Mouse (Mus musculus) splenic B cell, adult 2 months (primary cell): Measurements from ENCODE around the gene Hdlbp.

ENCODE experiments used
- DNase-seq: peaks from one replicate; pipeline ENCODE4 v3.0.0-alpha.2; 2011; ENCODE audit warnings: low read depth, low spot score
- H3K27me3 ChIP-seq: 2 replicates; pipeline ENCODE4 v1.6.1; 2012; ENCODE audit warnings: mild to moderate bottlenecking, low read length, moderate library complexity, mixed read lengths; ENCODE audit not compliant: control insufficient read depth, poor library complexity, insufficient read depth, severe bottlenecking
- H3K36me3 ChIP-seq: 2 replicates; pipeline ENCODE4 v1.6.1; 2012; ENCODE audit warnings: mild to moderate bottlenecking, low read length, moderate library complexity, mixed read lengths; ENCODE audit not compliant: control insufficient read depth, poor library complexity, insufficient read depth, severe bottlenecking

The Hdlbp gene

DNA sequence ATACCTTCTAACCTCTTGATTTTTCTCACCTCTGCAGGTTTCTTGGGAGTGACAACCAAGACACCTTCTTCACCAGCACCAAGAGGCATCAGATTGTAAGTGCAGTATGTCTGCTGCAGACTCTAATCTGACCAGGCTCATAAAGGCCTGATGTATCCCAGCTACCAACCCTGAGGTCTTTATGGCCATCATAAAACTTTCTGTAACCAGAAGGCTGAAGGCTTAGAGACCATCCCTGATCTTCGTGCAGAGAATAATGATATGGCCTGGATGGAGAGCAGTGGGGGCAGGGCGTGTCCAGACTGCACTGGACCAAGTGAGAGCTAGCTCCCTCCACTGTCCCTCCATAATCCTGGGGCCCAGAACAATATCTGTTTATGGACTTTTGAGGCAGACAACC, 91.4 kb downstream of the Hdlbp start:
- no peak for DNase-seq
- Histone ChIP-seq H3K36me3 (no peaks in the 10 kb centered on the region), H3K27me3 (no peaks in the 10 kb centered on the region)

DNA sequence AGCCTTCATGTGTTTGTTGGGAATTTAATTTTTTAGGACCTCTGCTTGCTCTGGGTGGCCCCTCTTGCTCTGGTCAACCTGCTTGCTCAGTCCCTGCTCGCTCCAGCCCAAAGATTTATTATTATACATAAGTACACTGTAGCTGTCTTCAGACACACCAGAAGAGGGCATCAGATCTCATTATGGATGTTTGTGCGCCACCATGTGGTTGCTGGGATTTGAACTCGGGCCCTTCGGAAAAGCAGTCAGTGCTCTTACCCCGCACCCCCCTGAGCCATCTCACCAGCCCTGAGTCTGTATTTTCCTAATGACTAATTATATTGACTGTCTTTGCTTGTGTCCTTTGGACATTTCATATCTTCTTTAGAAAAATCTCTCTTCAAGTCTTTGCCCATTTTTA, 99.5 kb downstream of the Hdlbp start:
- Histone ChIP-seq H3K36me3 (no peaks in the 10 kb centered on the region), H3K27me3 (no peaks in the 10 kb centered on the region)
- no peak for DNase-seq

DNA sequence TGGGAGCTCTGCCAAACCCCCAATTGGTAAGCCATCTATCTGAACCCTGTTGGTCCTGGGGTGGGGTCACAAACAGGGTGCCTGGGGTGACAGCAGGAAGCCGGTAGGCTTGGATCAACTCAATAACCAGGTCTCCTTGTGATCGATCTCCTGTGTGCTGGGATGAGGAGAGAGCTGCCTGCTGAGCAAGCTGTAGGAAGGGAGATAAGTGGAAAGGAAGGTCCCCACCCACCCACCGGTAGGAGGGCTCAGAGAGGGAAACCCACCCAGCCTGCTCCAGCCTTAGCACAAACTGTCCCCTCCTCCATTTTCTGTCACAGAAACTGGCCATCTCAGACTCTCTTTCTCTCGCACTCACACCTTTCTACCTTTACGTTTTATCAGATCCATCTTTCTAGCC, 101.3 kb downstream of the Hdlbp start:
- H3K27me3 ChIP-seq: no peaks in the 10 kb centered on the region
- DNase-seq: no peak
- H3K36me3 ChIP-seq: no peaks in the 10 kb centered on the region

DNA sequence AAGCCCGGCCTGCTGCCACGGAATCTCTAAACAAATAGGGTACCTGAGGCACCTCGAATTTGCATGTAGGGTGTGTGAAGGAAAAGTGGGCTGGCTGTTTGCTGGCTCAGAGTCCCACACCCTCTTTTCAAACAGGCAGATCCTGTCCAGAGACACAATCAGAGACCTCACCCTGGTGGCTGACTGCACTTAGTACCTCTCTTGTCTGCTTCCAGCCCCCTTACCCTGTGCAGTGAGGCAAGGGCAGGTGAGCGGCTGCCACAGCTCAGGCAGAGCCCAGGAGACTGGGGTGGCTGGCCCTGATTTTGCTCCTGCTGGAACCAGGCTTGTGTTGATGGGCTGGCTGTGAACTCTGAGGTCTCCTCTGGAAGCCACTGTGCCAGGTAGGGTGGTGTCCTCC, 105.0 kb downstream of the Hdlbp start, which contains the start of gene Ano7:
Gene Ano7, plus strand, starts transcription at position 266 of the 400 bp plus-strand sequence.
- no peaks in the 10 kb centered on the region for H3K27me3 ChIP-seq
- no peaks in the 10 kb centered on the region; the same call in 1 of the 2 replicates for H3K36me3 ChIP-seq
- DNase-seq: no peak

DNA sequence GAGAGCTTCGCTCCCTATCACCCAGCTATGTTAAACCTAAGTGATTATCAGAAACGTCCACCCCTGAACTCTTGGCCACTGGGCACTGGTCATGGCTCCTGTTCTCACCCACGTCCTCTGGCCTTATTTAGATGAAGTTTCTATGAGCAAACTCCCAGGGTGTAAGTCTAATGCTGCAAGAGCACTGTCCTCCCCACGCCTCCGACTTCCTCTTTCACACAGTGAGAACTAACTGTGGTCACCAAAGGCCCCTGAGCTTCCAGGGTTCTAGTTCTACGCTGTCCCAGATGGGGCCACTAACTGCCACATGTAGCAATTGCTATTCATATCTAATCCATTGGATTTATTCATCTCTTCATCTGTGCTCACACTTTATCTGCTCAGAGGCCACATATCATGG, 113.0 kb downstream of the Hdlbp start:
- Histone ChIP-seq H3K36me3 (peaks cover 9% of the 10 kb centered on the region), H3K27me3 (no peaks in the 10 kb centered on the region)
- no peak for DNase-seq

DNA sequence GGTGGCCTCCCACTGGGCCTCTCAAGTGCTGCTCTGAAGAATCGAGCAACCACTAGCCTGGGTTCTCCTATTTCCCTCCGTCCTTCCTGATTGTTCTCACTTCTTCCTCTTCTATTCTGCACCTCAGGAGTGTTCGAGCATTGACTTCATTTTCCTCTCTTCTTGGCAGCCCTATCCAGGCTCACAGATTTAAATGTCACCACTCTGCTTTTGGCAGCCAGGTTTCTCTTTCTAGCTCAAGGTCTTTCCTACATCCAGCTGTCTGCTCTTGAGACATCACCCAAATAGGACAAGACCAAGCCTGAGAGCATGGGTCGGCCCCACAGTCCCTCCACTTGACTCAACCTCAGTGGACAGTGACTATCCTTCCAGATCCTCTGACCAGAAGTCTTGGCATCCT, 116.0 kb downstream of the Hdlbp start:
- H3K27me3 ChIP-seq: no peaks in the 10 kb centered on the region
- no peak for DNase-seq
- peaks cover 12% of the 10 kb centered on the region for H3K36me3 ChIP-seq
